Mouse (Mus musculus) brain, adult 2 months (tissue): ENCODE results near the gene Plekhg6.

ENCODE experiments used
- DNase-seq: peaks from one replicate; pipeline ENCODE4 v3.0.0; 2011; ENCODE audit warnings: low read depth, low spot score

Gene Plekhg6

GRCm38 (mm10) chr6:125330626-125331326, 49.8 kb downstream of the Plekhg6 start:
- DNase-seq = peak; percentile 71

- no peak for DNase-seq
Observed at GRCm38 (mm10) chr6:125328243-125328642, 52.4 kb downstream of the Plekhg6 start.

- no peak for DNase-seq
Observed at GRCm38 (mm10) chr6:125325337-125325736, 55.3 kb downstream of the Plekhg6 start.

- no peak for DNase-seq
Observed at GRCm38 (mm10) chr6:125323547-125323946, 57.0 kb downstream of the Plekhg6 start.

- peak; percentile 30 for DNase-seq
Observed at GRCm38 (mm10) chr6:125322794-125323193, 57.8 kb downstream of the Plekhg6 start.

- no peak for DNase-seq
Observed at GRCm38 (mm10) chr6:125321114-125321855, 59.3 kb downstream of the Plekhg6 start.

GRCm38 (mm10) chr6:125320323-125320722, 60.3 kb downstream of the Plekhg6 start, which contains the start of gene Scnn1a:
Gene Scnn1a, plus strand, starts transcription at chr6:125320659.
- no peak for DNase-seq

- DNase-seq = no peak
Observed at GRCm38 (mm10) chr6:125319919-125320296, 60.7 kb downstream of the Plekhg6 start.

GRCm38 (mm10) chr6:125318981-125319918, 61.3 kb downstream of the Plekhg6 start:
- DNase-seq = no peak

- DNase-seq = no peak
Observed at GRCm38 (mm10) chr6:125317077-125317476, 63.5 kb downstream of the Plekhg6 start.

GRCm38 (mm10) chr6:125314746-125315145, 65.8 kb downstream of the Plekhg6 start:
- no peak for DNase-seq

GRCm38 (mm10) chr6:125314231-125314563, 66.4 kb downstream of the Plekhg6 start:
- peak; percentile 7 for DNase-seq

GRCm38 (mm10) chr6:125313546-125314230, 66.9 kb downstream of the Plekhg6 start, which contains the start of gene Ltbr:
Gene Ltbr, minus strand, starts transcription at chr6:125313885.
- DNase-seq = peak; percentile 57
